Mouse (Mus musculus) heart, postnatal 0 days (tissue): ENCODE data around the gene Lmbr1l.
"Not testable (repeated sequence)": the region's sequence is repeated elsewhere in the genome, so short reads cannot be mapped to it uniquely, and the experiment has no call there.

Source experiments
- CTCF ChIP-seq: IDR thresholded peaks from 2 replicates; pipeline ENCODE4 v1.5.1; 2016; ENCODE audit warnings: antibody characterized with exemption, control low read depth, low read depth
- EP300 ChIP-seq: IDR thresholded peaks from 2 replicates; pipeline ENCODE4 v1.6.1; 2016; ENCODE audit warnings: antibody characterized with exemption, low read depth

GRCm38 (mm10) chr15:98951122-98952062, 33.4 kb upstream of the Lmbr1l start:
- not testable (repeated sequence) for TF ChIP-seq CTCF, EP300
